Mouse (Mus musculus) adrenal gland, adult (tissue): Measurements from ENCODE around the gene A3galt2.

Experiments
- DNase-seq, 2 experiments: peaks; one replicate each; pipeline ENCODE4 v3.0.0; 2022 to 2023; ENCODE audit warnings: low spot score in 1 of 2; ENCODE audit not compliant: inconsistent age in 2 of 2

The A3galt2 gene

GRCm38 (mm10) chr4:128755064-128755463, at the start of gene A3galt2:
Gene A3galt2 (plus strand): TSS chr4:128755364.
- DNase-seq = no peak

- DNase-seq = no peak
These were observed 48.5 kb upstream of the A3galt2 start for GRCm38 (mm10) chr4:128706626-128707025.

GRCm38 (mm10) chr4:128707384-128707783, 47.8 kb upstream of the A3galt2 start:
- peak; percentile 48 to 65 for DNase-seq

- DNase-seq = no peak
These were observed 45.9 kb upstream of the A3galt2 start for GRCm38 (mm10) chr4:128709061-128709780.

- no peak for DNase-seq
These were observed 45.4 kb upstream of the A3galt2 start for GRCm38 (mm10) chr4:128709781-128710166.

- DNase-seq = no peak
These were observed 44.9 kb upstream of the A3galt2 start for GRCm38 (mm10) chr4:128710286-128710685.

GRCm38 (mm10) chr4:128710800-128711199, 44.4 kb upstream of the A3galt2 start:
- no peak for DNase-seq

GRCm38 (mm10) chr4:128711455-128712135, 43.6 kb upstream of the A3galt2 start:
- peak; percentile 92 to 97 for DNase-seq

GRCm38 (mm10) chr4:128712136-128712655, 43.0 kb upstream of the A3galt2 start:
- no peak for DNase-seq

GRCm38 (mm10) chr4:128712941-128713340, 42.2 kb upstream of the A3galt2 start:
- DNase-seq = no peak

GRCm38 (mm10) chr4:128715241-128716204, 39.6 kb upstream of the A3galt2 start:
- no peak for DNase-seq

- DNase-seq = no peak
These were observed 38.9 kb upstream of the A3galt2 start for GRCm38 (mm10) chr4:128716279-128716678.

GRCm38 (mm10) chr4:128716731-128717130, 38.4 kb upstream of the A3galt2 start:
- DNase-seq = no peak

GRCm38 (mm10) chr4:128720110-128720509, 35.1 kb upstream of the A3galt2 start:
- DNase-seq = peak; percentile 68 to 85

- no peak for DNase-seq
These were observed 34.0 kb upstream of the A3galt2 start for GRCm38 (mm10) chr4:128721061-128721648.

- DNase-seq = no peak
These were observed 33.4 kb upstream of the A3galt2 start for GRCm38 (mm10) chr4:128721761-128722160.

- no peak for DNase-seq
These were observed 32.2 kb upstream of the A3galt2 start for GRCm38 (mm10) chr4:128722932-128723331.

GRCm38 (mm10) chr4:128723431-128723830, 31.7 kb upstream of the A3galt2 start:
- DNase-seq = no peak

GRCm38 (mm10) chr4:128724059-128724458, 31.1 kb upstream of the A3galt2 start:
- peak in 1 of 2 experiments; percentile 75 for DNase-seq

- DNase-seq = peak; percentile 91 to 95
These were observed 28.0 kb upstream of the A3galt2 start for GRCm38 (mm10) chr4:128727019-128727720.
